Mouse (Mus musculus) embryonic fibroblast, embryonic 13.5 days (primary cell): ENCODE results near the gene Angptl8. TPM values are rescaled to one million over a fixed set of nuclear protein-coding genes. Genes with fewer than 3 reads are reported as not detected.

Experiments used
- H3K27ac ChIP-seq: 2 replicates; pipeline ENCODE4 v1.5.1; 2012; ENCODE audit warnings: low read length, control low read depth, inconsistent platforms; ENCODE audit not compliant: insufficient read depth
- H3K4me1 ChIP-seq: 2 replicates; pipeline ENCODE4 v1.6.1; 2011; ENCODE audit warnings: low read length; ENCODE audit not compliant: control insufficient read depth, insufficient read depth
- H3K4me3 ChIP-seq: 2 replicates; pipeline ENCODE4 v1.5.1; 2011; ENCODE audit warnings: mild to moderate bottlenecking, control low read depth, low read length; ENCODE audit not compliant: insufficient read depth
- CTCF ChIP-seq: IDR thresholded peaks from 2 replicates; pipeline ENCODE4 v1.5.1; 2011; ENCODE audit warnings: mild to moderate bottlenecking, control low read depth, low read length, moderate library complexity, borderline replicate concordance; ENCODE audit not compliant: insufficient read depth
- POLR2A ChIP-seq: IDR thresholded peaks from 2 replicates; pipeline ENCODE4 v1.6.1; 2011; ENCODE audit warnings: low read depth, mild to moderate bottlenecking, control low read depth, low read length, moderate library complexity
- polyA plus RNA-seq: library from polyadenylated mRNA; stranded (reverse); fragments of >200 nt; gene quantifications from 2 replicates; pipeline ENCODE4 v1.2.4, GENCODE M21; 2011; ENCODE audit warnings: low read depth; ENCODE audit not compliant: missing spikeins, insufficient read length

The Angptl8 gene
- polyA plus RNA-seq, 1 experiment = not detected

GRCm38 (mm10) chr9:21846755-21847341, 11.5 kb downstream of the Angptl8 start:
- no peak overlapping the region for H3K27ac ChIP-seq
- TF ChIP-seq POLR2A = no peak
- TF ChIP-seq CTCF = no peak
- H3K4me1 ChIP-seq = peaks cover 6% of the 10 kb centered on the region
- no peak overlapping the region for H3K4me3 ChIP-seq

GRCm38 (mm10) chr9:21847425-21847824, 12.1 kb downstream of the Angptl8 start:
- Histone ChIP-seq H3K27ac (no peak overlapping the region), H3K4me1 (peaks cover 6% of the 10 kb centered on the region), H3K4me3 (no peak overlapping the region)
- no peak for TF ChIP-seq CTCF
- no peak for TF ChIP-seq POLR2A

DNA sequence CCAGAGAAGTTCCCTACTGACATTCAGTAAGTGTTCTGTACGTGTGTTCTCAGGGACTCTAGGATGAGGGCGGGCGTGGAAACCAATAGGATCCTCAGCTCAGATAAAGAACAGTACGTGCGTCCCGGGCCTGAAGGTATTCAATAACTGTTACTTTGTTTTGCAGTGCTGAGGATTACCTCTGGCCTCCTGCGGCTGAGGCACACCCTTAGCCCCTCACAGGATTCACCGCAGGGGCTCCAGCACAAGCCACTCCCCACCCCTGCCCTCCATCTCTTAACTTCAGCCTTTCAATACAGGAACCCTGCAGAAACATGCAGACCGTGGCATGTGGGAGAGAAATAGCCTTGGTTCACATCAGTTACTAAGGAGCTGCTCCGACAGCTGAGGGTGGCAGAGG, 12.6 kb downstream of the Angptl8 start:
- no peak for TF ChIP-seq CTCF
- TF ChIP-seq POLR2A = no peak
- no peak overlapping the region for H3K4me3 ChIP-seq
- peaks cover 6% of the 10 kb centered on the region for H3K4me1 ChIP-seq
- no peak overlapping the region for H3K27ac ChIP-seq

GRCm38 (mm10) chr9:21849691-21850677, 14.7 kb downstream of the Angptl8 start:
- TF ChIP-seq POLR2A (no peak), CTCF (no peak)
- Histone ChIP-seq H3K27ac (no peak overlapping the region), H3K4me3 (no peak overlapping the region), H3K4me1 (peaks cover 6% of the 10 kb centered on the region)

DNA sequence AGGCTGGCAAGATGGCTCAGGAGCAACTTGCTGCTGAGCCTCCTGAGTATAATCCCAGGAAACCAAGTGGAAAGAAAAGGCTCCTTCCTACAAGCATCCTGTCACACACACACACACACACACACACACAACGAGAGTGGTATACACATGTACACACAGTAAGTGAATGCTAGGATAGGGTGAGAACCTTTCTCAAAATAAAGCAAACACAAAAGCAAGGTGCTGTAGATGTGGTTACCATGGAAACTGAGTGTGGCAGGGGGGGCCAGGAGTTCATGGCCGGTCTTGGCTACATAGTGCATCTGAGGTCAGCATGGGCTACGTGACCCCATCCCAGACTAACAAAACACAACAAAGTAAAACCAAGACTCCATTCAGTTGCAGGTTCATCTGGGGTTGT, 15.8 kb downstream of the Angptl8 start:
- H3K4me1 ChIP-seq = peaks cover 6% of the 10 kb centered on the region
- no peak overlapping the region for H3K4me3 ChIP-seq
- TF ChIP-seq CTCF (no peak), POLR2A (no peak)
- no peak overlapping the region for H3K27ac ChIP-seq

DNA sequence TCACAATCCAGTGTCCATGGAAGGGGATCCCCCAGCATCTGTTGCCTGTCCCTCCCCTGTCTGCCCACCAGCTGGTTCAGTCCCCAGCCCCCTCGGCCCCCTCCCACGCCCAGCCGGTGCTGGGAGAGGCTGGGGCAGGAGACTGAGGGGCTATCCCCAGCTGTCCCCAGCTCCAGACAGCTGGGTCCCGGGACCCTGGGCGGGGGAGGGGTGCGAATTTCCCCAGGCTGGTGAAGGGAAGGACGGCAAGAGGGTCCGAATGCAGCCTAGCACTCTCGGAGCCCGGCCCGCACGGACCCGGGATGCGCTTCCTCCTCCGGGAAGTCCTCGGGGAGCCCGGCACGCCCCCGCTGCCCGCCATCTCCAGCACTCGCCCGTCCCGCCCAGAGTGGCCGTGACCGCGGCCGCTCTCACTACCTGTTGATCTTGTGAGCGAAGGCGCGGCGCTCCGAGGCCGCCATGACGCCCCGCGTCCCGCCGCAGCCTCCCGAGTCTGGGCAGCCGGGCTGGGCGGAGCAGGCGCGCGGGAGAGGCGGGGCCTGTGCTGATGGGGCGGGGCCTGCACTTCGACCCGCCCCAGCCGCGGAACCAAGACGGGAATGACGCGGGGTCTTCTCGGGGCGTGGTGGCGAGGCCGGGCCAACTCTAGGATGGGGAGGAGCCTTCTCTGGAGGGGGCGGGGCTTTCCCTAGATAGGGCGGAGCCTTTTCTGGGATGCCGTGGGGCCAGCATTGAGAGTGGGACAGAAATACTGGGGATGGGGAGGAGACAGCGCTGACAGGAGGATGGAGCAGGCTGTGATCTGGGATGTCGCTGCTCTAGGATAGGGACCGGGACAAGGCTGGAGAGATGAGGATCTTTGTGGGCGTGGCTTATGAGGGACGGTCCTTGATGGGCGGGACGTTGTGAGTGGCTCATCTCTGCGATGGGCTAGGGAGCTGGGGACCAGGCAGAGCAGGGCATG, 17.1 kb downstream of the Angptl8 start, which contains the start of gene Dock6:
Gene Dock6, minus strand, starts transcription at position 508 of the 964 bp plus-strand sequence.
- TF ChIP-seq POLR2A (peak; percentile 90), CTCF (no peak)
- Histone ChIP-seq H3K4me3 (peak within 1 kb of the TSS; percentile 61), H3K4me1 (peaks cover 2% of the 10 kb centered on the region; the same call in 1 of the 2 replicates), H3K27ac (no peak within 1 kb of the TSS)

- Histone ChIP-seq H3K4me1 (no peaks in the 10 kb centered on the region), H3K4me3 (no peak overlapping the region), H3K27ac (no peak overlapping the region)
- TF ChIP-seq CTCF (no peak), POLR2A (no peak)
These were observed 18.7 kb downstream of the Angptl8 start for GRCm38 (mm10) chr9:21853961-21854360.

DNA sequence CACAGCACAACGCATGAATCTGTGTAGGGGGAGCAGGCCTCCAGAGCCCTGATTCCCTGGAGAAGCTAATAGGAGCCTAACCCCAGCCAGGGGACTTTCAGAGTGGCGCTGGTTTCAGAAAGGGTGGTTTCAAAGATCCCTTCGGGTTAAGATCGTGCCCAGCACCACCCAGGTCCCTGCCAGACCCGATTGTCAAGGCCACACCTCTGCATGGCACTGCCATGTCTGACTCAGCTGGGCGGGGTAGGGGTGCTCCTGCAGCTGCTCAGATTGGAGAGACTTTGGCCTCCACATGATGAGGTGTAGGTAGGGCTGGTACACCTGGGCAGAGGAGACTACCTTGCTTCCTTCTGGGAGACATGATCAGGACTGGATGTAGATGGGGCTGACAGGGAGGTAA, 19.6 kb downstream of the Angptl8 start:
- Histone ChIP-seq H3K4me1 (no peaks in the 10 kb centered on the region), H3K27ac (no peak overlapping the region), H3K4me3 (no peak overlapping the region)
- no peak for TF ChIP-seq CTCF
- TF ChIP-seq POLR2A = no peak

- TF ChIP-seq POLR2A (no peak), CTCF (no peak)
- Histone ChIP-seq H3K27ac (no peak overlapping the region), H3K4me3 (no peak overlapping the region), H3K4me1 (no peaks in the 10 kb centered on the region)
These were observed 22.2 kb downstream of the Angptl8 start for GRCm38 (mm10) chr9:21857501-21857900.
